Comparison of ENCODE assay signal across 22 mouse cellular contexts in the genomic region with DNA sequence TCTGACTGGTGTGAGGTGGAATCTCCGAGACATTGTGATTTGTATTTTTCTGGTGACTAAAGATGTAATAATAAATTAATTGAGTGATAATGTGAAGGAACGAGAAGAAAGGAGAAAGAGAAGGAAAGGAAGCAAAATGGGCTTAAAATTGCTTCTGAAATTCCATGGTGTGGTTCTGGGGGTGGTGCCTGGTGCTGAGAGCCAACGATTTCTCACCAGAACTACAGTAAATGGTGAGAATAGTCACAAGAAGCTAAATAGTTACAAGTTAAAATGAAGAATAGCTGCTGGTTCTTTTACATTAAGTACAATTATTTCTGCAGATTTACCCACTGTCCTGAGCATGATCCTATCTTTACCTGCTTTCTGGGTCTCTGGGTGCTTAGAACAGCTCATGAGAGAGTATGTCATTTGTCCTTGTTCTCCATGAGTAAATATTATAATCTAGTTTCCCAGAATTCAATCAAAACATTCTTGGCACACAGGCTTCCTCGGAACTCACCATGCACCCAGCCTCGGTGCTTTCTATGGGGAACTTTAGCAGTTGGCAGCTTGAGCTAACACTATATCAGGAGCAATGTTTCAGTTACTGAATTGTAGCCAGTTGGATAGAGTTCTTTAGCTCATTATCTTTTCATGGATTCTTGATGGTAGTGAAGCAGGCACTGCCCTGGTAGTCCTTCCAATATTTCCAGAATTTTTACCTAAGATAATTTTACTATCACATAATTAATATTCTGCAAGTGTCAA.
DNase-seq lines count a peak whose midpoint lies in the region; ATAC-seq lines count a peak whose summit lies in the region.
"Had no signal": no experiment of that assay in that cellular context is flagged by ENCODE, and none has a peak within 500 bp of the region (broad histone marks: within the 10 kb centered on the region; RNA-seq: fewer than 3 reads in every experiment).

No protein-coding gene starts in this region.

- H3K27ac ChIP-seq in forebrain, embryonic 16.5 days (ENCODE audit: low read length): no peak overlapping the region
- H3K27ac ChIP-seq in forebrain, embryonic 15.5 days (replicated peaks): no peak overlapping the region
- H3K27ac ChIP-seq: embryonic facial prominence, embryonic 15.5 days; hindbrain, postnatal 0 days; layer of hippocampus, adult 2 months; liver, embryonic 15.5 days; midbrain, embryonic 12.5 days had no signal

- no peak overlapping the region for H3K4me2 ChIP-seq in forebrain, embryonic 16.5 days (ENCODE audit: low read length)
- H3K4me2 ChIP-seq in forebrain, embryonic 15.5 days (replicated peaks): no peak overlapping the region
- H3K4me2 ChIP-seq: embryonic facial prominence, embryonic 15.5 days; liver, embryonic 15.5 days; midbrain, embryonic 12.5 days had no signal

- no peak overlapping the region for H3K4me3 ChIP-seq in forebrain, embryonic 16.5 days (replicated peaks; ENCODE audit: low read length)
- H3K4me3 ChIP-seq in forebrain, embryonic 15.5 days: no peak overlapping the region
- H3K4me3 ChIP-seq: embryonic facial prominence, embryonic 15.5 days; layer of hippocampus, adult 2 months; liver, embryonic 15.5 days; midbrain, embryonic 12.5 days had no signal

- H3K27me3 ChIP-seq in forebrain, embryonic 16.5 days (replicated peaks; ENCODE audit: control insufficient read depth, insufficient read depth, low read length): no peaks in the 10 kb centered on the region
- no peaks in the 10 kb centered on the region for H3K27me3 ChIP-seq in forebrain, embryonic 15.5 days
- H3K27me3 ChIP-seq: CH12.LX; embryonic facial prominence, embryonic 15.5 days; liver, embryonic 15.5 days; midbrain, embryonic 12.5 days had no signal

- WGBS in forebrain, embryonic 16.5 days: 70% methylated on average over 5 of the region's 5 CpGs
- WGBS in forebrain, embryonic 15.5 days: 79% methylated on average over 5 of the region's 5 CpGs

- no peaks in the 10 kb centered on the region for H3K36me3 ChIP-seq in forebrain, embryonic 16.5 days (ENCODE audit: control insufficient read depth, insufficient read depth)
- no peaks in the 10 kb centered on the region for H3K36me3 ChIP-seq in forebrain, embryonic 15.5 days
- H3K36me3 ChIP-seq: embryonic facial prominence, embryonic 15.5 days; G1E; liver, embryonic 15.5 days; midbrain, embryonic 12.5 days had no signal

- no peaks in the 10 kb centered on the region for H3K4me1 ChIP-seq in forebrain, embryonic 16.5 days (replicated peaks; ENCODE audit: control insufficient read depth, insufficient read depth, low read length)
- H3K4me1 ChIP-seq in forebrain, embryonic 15.5 days: 0 out of 2 replicates have a peak, but pooled peaks cover 3% of the 10 kb centered on the region
- H3K4me1 ChIP-seq: embryonic facial prominence, embryonic 15.5 days; liver, embryonic 15.5 days; midbrain, embryonic 12.5 days had no signal

- peak; percentile 70 for ATAC-seq in forebrain, embryonic 16.5 days
- no peak; the same call in 1 of the 2 replicates for ATAC-seq in forebrain, embryonic 15.5 days (replicated peaks)
- ATAC-seq in granulocyte monocyte progenitor cell, adult 5-6 weeks (replicated peaks; ENCODE audit: poor library complexity, severe bottlenecking): no peak
- ATAC-seq: hindbrain, postnatal 0 days; intestine, embryonic 16.5 days; lung, postnatal 0 days had no signal

- DNase-seq in layer of hippocampus, adult 11-12 months (ENCODE audit: low spot score): peak; percentile 3
- DNase-seq in layer of hippocampus, postnatal 10 days (ENCODE audit: low spot score in 2 of 2): no peak
- DNase-seq in right cerebral cortex, postnatal 4 days: peak; percentile 2
- DNase-seq in right cerebral cortex, adult 18-20 months: no peak
- DNase-seq: adrenal gland, adult 8-10 months; cerebellum, adult 8-10 months; gastrocnemius, postnatal 25 days; kidney, adult 9 months; kidney, postnatal 14 days; thymus, postnatal 14 days had no signal

- H3K9ac ChIP-seq in forebrain, embryonic 16.5 days (replicated peaks; ENCODE audit: low read depth, low read length): no peak overlapping the region
- no peak overlapping the region for H3K9ac ChIP-seq in forebrain, embryonic 15.5 days (replicated peaks)
- H3K9ac ChIP-seq: embryonic facial prominence, embryonic 15.5 days; liver, embryonic 15.5 days; midbrain, embryonic 12.5 days had no signal

- H3K9me3 ChIP-seq in forebrain, embryonic 16.5 days (ENCODE audit: control insufficient read depth, low read length): no peaks in the 10 kb centered on the region
- no peaks in the 10 kb centered on the region for H3K9me3 ChIP-seq in forebrain, embryonic 15.5 days
- H3K9me3 ChIP-seq: embryonic facial prominence, embryonic 15.5 days; G1E; liver, embryonic 15.5 days; midbrain, embryonic 12.5 days had no signal

Comparison
In these comparisons a context has a peak if more than half of its experiments do, and no peak if none do; other contexts are left out.
1. DNase-seq: peak in layer of hippocampus, adult 11-12 months (single experiment) and right cerebral cortex, postnatal 4 days (single experiment); none in layer of hippocampus, postnatal 10 days (0 of 2) and right cerebral cortex, adult 18-20 months (single experiment).